7 mouse cellular contexts compared by ENCODE assay signal in the genomic region with DNA sequence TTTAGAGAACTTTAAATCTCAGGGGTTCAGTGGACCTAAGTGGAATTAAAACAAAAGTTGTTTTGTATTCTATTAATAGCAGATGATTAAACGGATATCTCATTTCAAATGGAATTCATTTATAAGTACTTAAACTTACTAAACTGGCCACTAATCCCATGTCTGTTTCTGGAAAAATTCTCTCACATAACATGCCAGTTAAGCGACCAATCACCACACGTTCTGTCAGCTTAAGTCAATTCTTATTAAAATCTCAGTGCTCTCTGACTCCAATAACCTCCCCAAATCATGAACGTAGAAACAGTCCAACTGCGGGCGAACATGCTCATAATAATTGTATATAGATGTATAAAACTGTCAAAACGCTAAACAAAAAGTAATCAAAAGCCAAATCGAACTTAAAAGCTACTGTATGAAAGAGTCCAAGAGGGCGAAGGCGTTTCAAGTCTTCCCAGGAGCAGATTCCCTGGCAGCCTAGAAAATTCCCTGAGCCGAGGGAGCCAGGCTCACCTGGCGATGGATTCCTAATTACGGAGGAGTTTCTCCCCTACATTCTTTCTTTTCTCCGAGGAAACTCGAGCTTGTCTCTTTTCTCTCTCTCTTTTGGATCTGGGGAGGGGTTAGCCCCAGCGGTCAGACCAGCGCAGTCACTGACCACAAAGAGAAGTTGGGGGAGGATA. TPM values are rescaled to one million over a fixed set of nuclear protein-coding genes. Genes with fewer than 3 reads are reported as not detected.
DNase-seq lines count a peak whose midpoint lies in the region; ATAC-seq lines count a peak whose summit lies in the region.

No protein-coding gene starts in this region.

- H3K4me2 ChIP-seq in neural tube, embryonic 11.5 days (ENCODE audit: low read depth), result peak overlapping the region; percentile 91
- H3K4me2 ChIP-seq in forebrain, embryonic 16.5 days (ENCODE audit: low read length), result peak overlapping the region; percentile 94
- H3K4me2 ChIP-seq in liver, embryonic 12.5 days, result peak overlapping the region; percentile 72
- peak overlapping the region; percentile 87 for H3K4me2 ChIP-seq in stomach, embryonic 16.5 days (ENCODE audit: low read depth, low read length)

- H3K9me3 ChIP-seq in neural tube, embryonic 11.5 days (ENCODE audit: control insufficient read depth, low read length), result no peaks in the 10 kb centered on the region
- no peaks in the 10 kb centered on the region for H3K9me3 ChIP-seq in forebrain, embryonic 16.5 days (ENCODE audit: control insufficient read depth, low read length)
- H3K9me3 ChIP-seq in liver, embryonic 12.5 days (replicated peaks), result no peaks in the 10 kb centered on the region
- H3K9me3 ChIP-seq in stomach, embryonic 16.5 days (replicated peaks; ENCODE audit: control insufficient read depth, low read length), result no peaks in the 10 kb centered on the region

- 10% methylated on average over 17 of the region's 17 CpGs for WGBS in neural tube, embryonic 11.5 days
- 9% methylated on average over 17 of the region's 17 CpGs for WGBS in forebrain, embryonic 16.5 days
- WGBS in liver, embryonic 12.5 days (ENCODE audit: insufficient replicate concordance), result 11% methylated on average over 17 of the region's 17 CpGs
- WGBS in stomach, embryonic 16.5 days, result 10% methylated on average over 17 of the region's 17 CpGs

- no peaks in the 10 kb centered on the region for H3K36me3 ChIP-seq in neural tube, embryonic 11.5 days (ENCODE audit: control insufficient read depth, insufficient read depth, low read length)
- H3K36me3 ChIP-seq in forebrain, embryonic 16.5 days (ENCODE audit: control insufficient read depth, insufficient read depth), result no peaks in the 10 kb centered on the region
- H3K36me3 ChIP-seq in liver, embryonic 12.5 days, result no peaks in the 10 kb centered on the region
- H3K36me3 ChIP-seq in stomach, embryonic 16.5 days (ENCODE audit: control insufficient read depth, insufficient read depth, low read length), result no peaks in the 10 kb centered on the region

- H3K27ac ChIP-seq in neural tube, embryonic 11.5 days (ENCODE audit: low read depth, low read length), result no peak overlapping the region
- no peak overlapping the region for H3K27ac ChIP-seq in forebrain, embryonic 16.5 days (ENCODE audit: low read length)
- H3K27ac ChIP-seq in liver, embryonic 12.5 days, result no peak overlapping the region
- peak overlapping the region; percentile 89; the same call in 1 of the 2 replicates for H3K27ac ChIP-seq in stomach, embryonic 16.5 days (ENCODE audit: low read length)

- no peak for DNase-seq in neural tube, embryonic 11.5 days (ENCODE audit: low spot score)
- no peak for DNase-seq in neural tube, embryonic 10.5 days (ENCODE audit: extremely low spot score, low spot score)
- no peak for DNase-seq in spleen, adult 18-20 months
- DNase-seq in layer of hippocampus, adult 8-10 months (ENCODE audit: low spot score in 2 of 2), result no peak

- peaks cover 2% of the 10 kb centered on the region; the same call in 1 of the 2 replicates for H3K4me1 ChIP-seq in neural tube, embryonic 11.5 days (ENCODE audit: control insufficient read depth, insufficient read depth, low read length)
- H3K4me1 ChIP-seq in forebrain, embryonic 16.5 days (replicated peaks; ENCODE audit: control insufficient read depth, insufficient read depth, low read length), result peaks cover 17% of the 10 kb centered on the region
- H3K4me1 ChIP-seq in liver, embryonic 12.5 days, result peaks cover 15% of the 10 kb centered on the region
- H3K4me1 ChIP-seq in stomach, embryonic 16.5 days (ENCODE audit: control insufficient read depth, insufficient read depth, low read length), result no peaks in the 10 kb centered on the region

- ATAC-seq in neural tube, embryonic 11.5 days (ENCODE audit: insufficient read depth, low FRiP score, low TSS enrichment), result no peak
- ATAC-seq in forebrain, embryonic 16.5 days, result no peak
- ATAC-seq in liver, embryonic 12.5 days, result no peak
- ATAC-seq in stomach, embryonic 16.5 days (ENCODE audit: insufficient read depth, low FRiP score), result no peak

- H3K4me3 ChIP-seq in neural tube, embryonic 11.5 days (ENCODE audit: low read depth, low read length), result peak overlapping the region; percentile 53
- H3K4me3 ChIP-seq in forebrain, embryonic 16.5 days (replicated peaks; ENCODE audit: low read length), result peak overlapping the region; percentile 53
- H3K4me3 ChIP-seq in liver, embryonic 12.5 days, result peak overlapping the region; percentile 54
- H3K4me3 ChIP-seq in stomach, embryonic 16.5 days (replicated peaks; ENCODE audit: low read length), result peak overlapping the region; percentile 77

- peaks cover 9% of the 10 kb centered on the region for H3K27me3 ChIP-seq in neural tube, embryonic 11.5 days (ENCODE audit: control insufficient read depth, insufficient read depth, low read length)
- H3K27me3 ChIP-seq in forebrain, embryonic 16.5 days (replicated peaks; ENCODE audit: control insufficient read depth, insufficient read depth, low read length), result peaks cover 23% of the 10 kb centered on the region
- peaks cover 39% of the 10 kb centered on the region for H3K27me3 ChIP-seq in liver, embryonic 12.5 days (replicated peaks)
- H3K27me3 ChIP-seq in stomach, embryonic 16.5 days (ENCODE audit: control insufficient read depth, insufficient read depth, low read length), result no peaks in the 10 kb centered on the region

- peak overlapping the region; percentile 20 for H3K9ac ChIP-seq in neural tube, embryonic 11.5 days (ENCODE audit: low read length)
- H3K9ac ChIP-seq in forebrain, embryonic 16.5 days (replicated peaks; ENCODE audit: low read depth, low read length), result no peak overlapping the region
- H3K9ac ChIP-seq in liver, embryonic 12.5 days, result peak overlapping the region; percentile 17
- peak overlapping the region; percentile 85 for H3K9ac ChIP-seq in stomach, embryonic 16.5 days (ENCODE audit: low read length)

RNA-seq across cellular contexts. Expression of a gene that starts 1.0 kb away (rescaled TPM):
- polyA plus RNA-seq in neural tube, embryonic 11.5 days (2014; fragmentation: Nextera tagmentation; extraction: Ambion mirVana), result 2.3 and 2.9 TPM in 2 replicates
- polyA plus RNA-seq in forebrain, embryonic 16.5 days (2015; fragmentation: Nextera tagmentation; extraction: Ambion mirVana), result 1.5 and 1.6 TPM in 2 replicates
- 4.6 and 5.4 TPM in 2 replicates for polyA plus RNA-seq in liver, embryonic 12.5 days (2016; fragmentation: Nextera tagmentation; extraction: Ambion mirVana)
- 19.3 and 22.6 TPM in 2 replicates for polyA plus RNA-seq in stomach, embryonic 16.5 days (2015; fragmentation: Nextera tagmentation; extraction: Ambion mirVana)
- 1 to 10 TPM in 2 of 4 experiments, under 1 TPM in 2; 0.61 to 1.3 (median 0.89) TPM for total RNA-seq in layer of hippocampus, adult 8-10 months (2022)
